Mouse (Mus musculus): ENCODE measurements around the gene Sfxn1. TPM values are rescaled to one million over a fixed set of nuclear protein-coding genes. Genes with fewer than 3 reads are reported as not detected.

The Sfxn1 gene
- 1 to 10 TPM; 6.8 to 7.7 TPM for total RNA-seq (2021)

GRCm38 (mm10) chr13:54071606-54072331 lies at the start of gene Sfxn1:
Gene Sfxn1, plus strand, starts transcription at chr13:54071869.
- intact Hi-C loops (cut with DNase I) = no loop called here
- DNase-seq (ENCODE audit: low spot score) = peak; percentile 62

- DNase-seq (ENCODE audit: low spot score) = peak; percentile 1
- intact Hi-C loops (cut with DNase I) = no loop called here
Measured at GRCm38 (mm10) chr13:54023311-54023710, 48.4 kb upstream of the Sfxn1 start.

- no peak for DNase-seq (ENCODE audit: low spot score)
- intact Hi-C loops (cut with DNase I) = no loop called here
Measured at GRCm38 (mm10) chr13:54027079-54027478, 44.6 kb upstream of the Sfxn1 start.

GRCm38 (mm10) chr13:54033653-54034052 lies 38.0 kb upstream of the Sfxn1 start:
- intact Hi-C loops (cut with DNase I) = no loop called here
- no peak for DNase-seq (ENCODE audit: low spot score)

- intact Hi-C loops (cut with DNase I) = no loop called here
- no peak for DNase-seq (ENCODE audit: low spot score)
Measured at GRCm38 (mm10) chr13:54035541-54035940, 36.1 kb upstream of the Sfxn1 start.

GRCm38 (mm10) chr13:54037936-54038335 lies 33.7 kb upstream of the Sfxn1 start:
- no peak for DNase-seq (ENCODE audit: low spot score)
- intact Hi-C loops (cut with DNase I) = no loop called here

- DNase-seq (ENCODE audit: low spot score) = no peak
- intact Hi-C loops (cut with DNase I) = no loop called here
Measured at GRCm38 (mm10) chr13:54040256-54040655, 31.4 kb upstream of the Sfxn1 start.

GRCm38 (mm10) chr13:54048679-54049352 lies 22.9 kb upstream of the Sfxn1 start:
- intact Hi-C loops (cut with DNase I) = no loop called here
- DNase-seq (ENCODE audit: low spot score) = no peak

- intact Hi-C loops (cut with DNase I) = no loop called here
- DNase-seq (ENCODE audit: low spot score) = no peak
Measured at GRCm38 (mm10) chr13:54051641-54052040, 20.0 kb upstream of the Sfxn1 start.

GRCm38 (mm10) chr13:54054962-54055361 lies 16.7 kb upstream of the Sfxn1 start:
- DNase-seq (ENCODE audit: low spot score) = no peak
- intact Hi-C loops (cut with DNase I) = loop anchor here (1.0 to 2.0 kb wide), 2 partner anchors 243 to 272 kb away; no protein-coding TSS in a partner anchor

GRCm38 (mm10) chr13:54055448-54055861 lies 16.2 kb upstream of the Sfxn1 start, which contains the start of gene Drd1:
Gene Drd1, minus strand, starts transcription at chr13:54055705.
- intact Hi-C loops (cut with DNase I) = loop anchor here (1.0 to 2.0 kb wide), 2 partner anchors 243 to 273 kb away; no protein-coding TSS in a partner anchor

GRCm38 (mm10) chr13:54062068-54062467 lies 9.6 kb upstream of the Sfxn1 start:
- DNase-seq (ENCODE audit: low spot score) = no peak
- intact Hi-C loops (cut with DNase I) = loop anchor here (2.0 kb wide), 1 partner anchor 279 kb away; no protein-coding TSS in a partner anchor

More at GRCm38 (mm10) chr13:54055448-54055861, 16.2 kb upstream of the Sfxn1 start, which contains the start of gene Drd1:
- no peak for DNase-seq (ENCODE audit: low spot score)

- intact Hi-C loops (cut with DNase I) = loop anchor here (2.0 kb wide), 1 partner anchor 280 kb away; no protein-coding TSS in a partner anchor
- no peak for DNase-seq (ENCODE audit: low spot score)
Measured at GRCm38 (mm10) chr13:54063292-54063691, 8.4 kb upstream of the Sfxn1 start.

- no peak for DNase-seq (ENCODE audit: low spot score)
- intact Hi-C loops (cut with DNase I) = no loop called here
Measured at GRCm38 (mm10) chr13:54066081-54066746, 5.5 kb upstream of the Sfxn1 start.

- DNase-seq (ENCODE audit: low spot score) = no peak
- intact Hi-C loops (cut with DNase I) = no loop called here
Measured at GRCm38 (mm10) chr13:54067617-54068166, 4.0 kb upstream of the Sfxn1 start.

GRCm38 (mm10) chr13:54071011-54071410 lies 658 bp upstream of the Sfxn1 start:
- intact Hi-C loops (cut with DNase I) = no loop called here
- no peak for DNase-seq (ENCODE audit: low spot score)

GRCm38 (mm10) chr13:54072526-54073057 lies 923 bp downstream of the Sfxn1 start:
- intact Hi-C loops (cut with DNase I) = no loop called here
- no peak for DNase-seq (ENCODE audit: low spot score)

GRCm38 (mm10) chr13:54073066-54073465 lies 1.4 kb downstream of the Sfxn1 start:
- intact Hi-C loops (cut with DNase I) = no loop called here
- DNase-seq (ENCODE audit: low spot score) = peak; percentile 32

- intact Hi-C loops (cut with DNase I) = no loop called here
- no peak for DNase-seq (ENCODE audit: low spot score)
Measured at GRCm38 (mm10) chr13:54073491-54073890, 1.8 kb downstream of the Sfxn1 start.

- intact Hi-C loops (cut with DNase I) = no loop called here
- no peak for DNase-seq (ENCODE audit: low spot score)
Measured at GRCm38 (mm10) chr13:54075416-54075815, 3.7 kb downstream of the Sfxn1 start.
